9 mouse cellular contexts compared by ENCODE assay signal in genomic region chr2:168117147-168117546, GRCm38 (mm10). TPM values are rescaled to one million over a fixed set of nuclear protein-coding genes. Genes with fewer than 3 reads are reported as not detected.
DNase-seq lines count a peak whose midpoint lies in the region; ATAC-seq lines count a peak whose summit lies in the region.
"Had no signal": no experiment of that assay in that cellular context is flagged by ENCODE, and none has a peak within 500 bp of the region (broad histone marks: within the 10 kb centered on the region; RNA-seq: fewer than 3 reads in every experiment).

No protein-coding gene starts in this region.

- H3K27me3 ChIP-seq in forebrain, embryonic 14.5 days (replicated peaks; ENCODE audit: control insufficient read depth, insufficient read depth, low read length), result no peaks in the 10 kb centered on the region
- 0 out of 2 replicates have a peak, but pooled peaks cover 3% of the 10 kb centered on the region for H3K27me3 ChIP-seq in limb, embryonic 13.5 days
- H3K27me3 ChIP-seq in midbrain, embryonic 13.5 days, result peaks cover 12% of the 10 kb centered on the region
- H3K27me3 ChIP-seq in splenic B cell, adult 2 months (ENCODE audit: control insufficient read depth, insufficient read depth, low read length, poor library complexity, severe bottlenecking), result no peaks in the 10 kb centered on the region

- peak overlapping the region; percentile 61 for H3K4me2 ChIP-seq in forebrain, embryonic 14.5 days (ENCODE audit: low read length)
- peak overlapping the region; percentile 86 for H3K4me2 ChIP-seq in limb, embryonic 13.5 days (replicated peaks)
- H3K4me2 ChIP-seq in midbrain, embryonic 13.5 days (replicated peaks), result peak overlapping the region; percentile 60

- peak overlapping the region; percentile 50 for H3K9ac ChIP-seq in forebrain, embryonic 14.5 days (ENCODE audit: low read length)
- H3K9ac ChIP-seq in limb, embryonic 13.5 days, result peak overlapping the region; percentile 64
- peak overlapping the region; percentile 53 for H3K9ac ChIP-seq in midbrain, embryonic 13.5 days (replicated peaks)

- no peaks in the 10 kb centered on the region for H3K36me3 ChIP-seq in forebrain, embryonic 14.5 days (ENCODE audit: control insufficient read depth, insufficient read depth, low read length)
- no peaks in the 10 kb centered on the region for H3K36me3 ChIP-seq in limb, embryonic 13.5 days
- H3K36me3 ChIP-seq in midbrain, embryonic 13.5 days, result no peaks in the 10 kb centered on the region
- H3K36me3 ChIP-seq in splenic B cell, adult 2 months (ENCODE audit: control insufficient read depth, insufficient read depth, low read length, poor library complexity, severe bottlenecking), result no peaks in the 10 kb centered on the region

- peaks cover 4% of the 10 kb centered on the region; the same call in 1 of the 2 replicates for H3K4me1 ChIP-seq in forebrain, embryonic 14.5 days (ENCODE audit: control insufficient read depth, insufficient read depth, low read length)
- H3K4me1 ChIP-seq in limb, embryonic 13.5 days, result peaks cover 32% of the 10 kb centered on the region
- peaks cover 21% of the 10 kb centered on the region for H3K4me1 ChIP-seq in midbrain, embryonic 13.5 days (replicated peaks)

- WGBS in forebrain, embryonic 14.5 days, result 1% methylated on average over 35 of the region's 37 CpGs
- under 1% methylated on average over 37 of the region's 37 CpGs for WGBS in limb, embryonic 13.5 days
- under 1% methylated on average over 37 of the region's 37 CpGs for WGBS in midbrain, embryonic 13.5 days

- H3K27ac ChIP-seq in forebrain, embryonic 14.5 days (ENCODE audit: low read depth, low read length), result no peak overlapping the region
- no peak overlapping the region for H3K27ac ChIP-seq in limb, embryonic 13.5 days
- no peak overlapping the region for H3K27ac ChIP-seq in midbrain, embryonic 13.5 days

- peak overlapping the region; percentile 30 for H3K4me3 ChIP-seq in forebrain, embryonic 14.5 days (ENCODE audit: low read depth, low read length)
- H3K4me3 ChIP-seq in limb, embryonic 13.5 days, result peak overlapping the region; percentile 47
- peak overlapping the region; percentile 35 for H3K4me3 ChIP-seq in midbrain, embryonic 13.5 days (replicated peaks)
- H3K4me3 ChIP-seq: myocyte had no signal

- DNase-seq in gastrocnemius, adult 18-20 months (ENCODE audit: low spot score), result peak; percentile 5
- no peak for DNase-seq in gastrocnemius, postnatal 25 days
- peak; percentile 32 for DNase-seq in cerebellum, adult 11 months
- DNase-seq in forebrain, embryonic 14.5 days (ENCODE audit: low spot score), result peak; percentile 53
- DNase-seq in splenic B cell, adult 2 months (ENCODE audit: low read depth, low spot score), result peak; percentile 77

- peak; percentile 53; the same call in 1 of the 2 replicates for ATAC-seq in forebrain, embryonic 14.5 days
- peak; percentile 14 for ATAC-seq in inflammation-experienced regulatory T-cells, adult 6 months
- no peak for ATAC-seq in limb, embryonic 13.5 days (ENCODE audit: low FRiP score, low read depth)
- peak; percentile 59 for ATAC-seq in midbrain, embryonic 13.5 days

- H3K9me3 ChIP-seq in forebrain, embryonic 14.5 days (replicated peaks; ENCODE audit: control insufficient read depth, low read length), result no peaks in the 10 kb centered on the region
- H3K9me3 ChIP-seq in limb, embryonic 13.5 days, result no peaks in the 10 kb centered on the region
- no peaks in the 10 kb centered on the region for H3K9me3 ChIP-seq in midbrain, embryonic 13.5 days

RNA-seq across cellular contexts. Expression of gene Pard6b, which starts 36.3 kb away (rescaled TPM):
- 1 to 10 TPM; 1.0 to 2.4 TPM for total RNA-seq in gastrocnemius, adult 18-20 months (2021)
- under 1 TPM; 0.43 to 0.62 TPM for total RNA-seq in gastrocnemius, postnatal 25 days (2021)
- polyA plus RNA-seq in forebrain, embryonic 14.5 days (2014; fragmentation: Nextera tagmentation; extraction: Ambion mirVana), result 5.0 and 5.6 TPM in 2 replicates
- 1 to 10 TPM in 2 of 3 experiments, under 1 TPM in 1; 0.41 to 1.2 (median 1.1) TPM for polyA plus RNA-seq in inflammation-experienced regulatory T-cells, adult 6 months (2017; shearing (Covaris generic))
- 2.7 and 3.7 TPM in 2 replicates for polyA plus RNA-seq in limb, embryonic 13.5 days (2015; fragmentation: Nextera tagmentation; extraction: Ambion mirVana)
- polyA plus RNA-seq in midbrain, embryonic 13.5 days (2015; fragmentation: Nextera tagmentation; extraction: Ambion mirVana), result 7.0 and 7.9 TPM in 2 replicates
